Mouse (Mus musculus) kidney, adult 8-10 months (tissue): ENCODE results near the gene Map2k5.

Experiments used
- DNase-seq, 2 experiments: peaks; one replicate each; pipeline ENCODE4 v3.0.0; 2022

The Map2k5 gene

GRCm38 (mm10) chr9:63182306-63182960 lies 195.3 kb downstream of the Map2k5 start:
- DNase-seq, result no peak

- DNase-seq, result no peak
Measured at GRCm38 (mm10) chr9:63181337-63182178, 196.1 kb downstream of the Map2k5 start.

GRCm38 (mm10) chr9:63178296-63178695 lies 199.4 kb downstream of the Map2k5 start:
- DNase-seq, result peak; percentile 32 to 33

- DNase-seq, result peak; percentile 19
Measured at GRCm38 (mm10) chr9:63174001-63174721, 203.5 kb downstream of the Map2k5 start.

GRCm38 (mm10) chr9:63171951-63172350 lies 205.8 kb downstream of the Map2k5 start:
- DNase-seq, result no peak

GRCm38 (mm10) chr9:63169127-63169526 lies 208.6 kb downstream of the Map2k5 start:
- no peak for DNase-seq

GRCm38 (mm10) chr9:63165070-63165469 lies 212.6 kb downstream of the Map2k5 start:
- DNase-seq, result no peak

GRCm38 (mm10) chr9:63163756-63164155 lies 213.9 kb downstream of the Map2k5 start:
- no peak for DNase-seq

GRCm38 (mm10) chr9:63151949-63152348 lies 225.8 kb downstream of the Map2k5 start:
- no peak for DNase-seq

- peak; percentile 42 to 68 for DNase-seq
Measured at GRCm38 (mm10) chr9:63151072-63151870, 226.4 kb downstream of the Map2k5 start.

GRCm38 (mm10) chr9:63150086-63150800 lies 227.5 kb downstream of the Map2k5 start:
- DNase-seq, result no peak

- DNase-seq, result no peak
Measured at GRCm38 (mm10) chr9:63149372-63149766, 228.3 kb downstream of the Map2k5 start.

- no peak for DNase-seq
Measured at GRCm38 (mm10) chr9:63148410-63149371, 229.0 kb downstream of the Map2k5 start, which contains the start of gene Skor1. Skor1 (minus strand) TSS chr9:63148961.

GRCm38 (mm10) chr9:63147786-63148409 lies 229.8 kb downstream of the Map2k5 start:
- DNase-seq, result no peak

- DNase-seq, result no peak
Measured at GRCm38 (mm10) chr9:63147296-63147695, 230.4 kb downstream of the Map2k5 start.

- no peak for DNase-seq
Measured at GRCm38 (mm10) chr9:63146856-63147274, 230.8 kb downstream of the Map2k5 start.

- DNase-seq, result no peak
Measured at GRCm38 (mm10) chr9:63146126-63146855, 231.4 kb downstream of the Map2k5 start.

- no peak for DNase-seq
Measured at GRCm38 (mm10) chr9:63145249-63146125, 232.2 kb downstream of the Map2k5 start.
